Mouse (Mus musculus): ENCODE data around the gene Vamp8.

The Vamp8 gene

GRCm38 (mm10) chr6:72389941-72390771, at the start of gene Vamp8:
Gene Vamp8, minus strand, starts transcription at chr6:72390703.
- peak; percentile 71 for DNase-seq (ENCODE audit: low read depth, low spot score)

- peak; percentile 94 for DNase-seq (ENCODE audit: low read depth, low spot score)
Measured at GRCm38 (mm10) chr6:72439355-72440185, 49.1 kb upstream of the Vamp8 start, which contains the start of gene Mat2a. Gene Mat2a, minus strand, starts transcription at chr6:72439558.

- peak; percentile 91 for DNase-seq (ENCODE audit: low read depth, low spot score)
Measured at GRCm38 (mm10) chr6:72438862-72439354, 48.4 kb upstream of the Vamp8 start.

- DNase-seq (ENCODE audit: low read depth, low spot score) = peak; percentile 35
Measured at GRCm38 (mm10) chr6:72438226-72438625, 47.7 kb upstream of the Vamp8 start.

DNA sequence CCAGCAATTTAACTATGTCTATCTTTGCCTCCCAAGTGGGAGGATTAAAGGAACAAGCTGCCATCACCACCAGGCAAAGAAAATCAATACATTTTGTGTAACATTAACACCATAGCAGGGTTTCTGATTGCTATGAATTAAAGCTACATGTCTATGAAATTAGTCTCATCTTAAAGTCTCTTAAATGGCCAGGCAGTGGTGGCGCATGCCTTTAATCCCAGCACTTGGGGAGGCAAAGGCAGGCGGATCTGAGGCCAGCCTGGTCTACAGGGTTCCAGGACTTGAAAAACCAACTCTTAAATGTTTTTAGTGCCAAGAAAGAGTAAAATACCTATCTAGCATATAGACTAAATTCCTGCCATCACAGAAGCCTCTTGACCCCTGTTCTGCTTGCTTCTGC, 41.6 kb upstream of the Vamp8 start:
- DNase-seq (ENCODE audit: low read depth, low spot score) = no peak

DNA sequence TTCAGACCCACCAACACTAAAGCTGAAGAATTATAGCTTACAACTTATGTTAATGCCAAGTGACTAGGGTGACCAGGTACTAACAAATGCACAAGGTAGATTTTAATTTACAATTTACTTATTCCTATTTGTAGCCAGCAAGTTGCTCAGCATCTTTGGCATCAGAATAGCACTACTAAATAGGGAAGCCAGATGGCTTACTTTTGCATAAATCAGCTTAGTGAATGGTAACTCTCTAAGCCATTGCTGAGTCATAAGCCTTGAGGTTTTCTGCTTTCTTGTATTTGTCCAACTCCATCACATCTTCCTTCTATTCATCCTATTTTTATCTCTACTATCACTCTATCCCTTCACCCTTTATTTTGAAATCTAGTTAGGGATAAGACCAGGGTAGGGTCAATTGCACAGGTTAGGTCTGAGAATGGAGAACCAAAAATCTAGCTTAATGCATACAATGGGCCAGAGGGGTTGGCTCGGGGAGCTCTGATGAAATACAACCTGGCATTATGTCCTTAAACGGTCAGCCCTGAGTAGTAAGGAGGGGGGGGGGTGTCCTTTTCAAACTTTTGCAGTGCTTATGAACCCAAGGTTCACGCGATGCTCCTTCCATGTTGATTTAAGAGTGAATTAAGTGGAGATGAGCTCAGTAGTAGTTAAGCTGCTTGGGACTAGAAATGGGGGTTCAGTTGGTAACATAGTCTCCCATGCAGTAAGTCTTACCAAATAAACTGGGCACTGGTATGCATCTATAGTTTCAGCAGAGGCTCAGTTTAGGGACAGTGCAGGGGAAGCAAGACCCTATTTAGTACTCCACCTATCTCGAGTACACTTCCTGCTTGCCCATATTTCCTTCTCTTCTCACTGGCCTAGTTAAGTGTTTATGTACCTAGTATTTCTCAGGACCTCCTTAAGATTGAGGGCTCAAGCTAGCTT, 40.8 kb upstream of the Vamp8 start:
- no peak for DNase-seq (ENCODE audit: low read depth, low spot score)

DNA sequence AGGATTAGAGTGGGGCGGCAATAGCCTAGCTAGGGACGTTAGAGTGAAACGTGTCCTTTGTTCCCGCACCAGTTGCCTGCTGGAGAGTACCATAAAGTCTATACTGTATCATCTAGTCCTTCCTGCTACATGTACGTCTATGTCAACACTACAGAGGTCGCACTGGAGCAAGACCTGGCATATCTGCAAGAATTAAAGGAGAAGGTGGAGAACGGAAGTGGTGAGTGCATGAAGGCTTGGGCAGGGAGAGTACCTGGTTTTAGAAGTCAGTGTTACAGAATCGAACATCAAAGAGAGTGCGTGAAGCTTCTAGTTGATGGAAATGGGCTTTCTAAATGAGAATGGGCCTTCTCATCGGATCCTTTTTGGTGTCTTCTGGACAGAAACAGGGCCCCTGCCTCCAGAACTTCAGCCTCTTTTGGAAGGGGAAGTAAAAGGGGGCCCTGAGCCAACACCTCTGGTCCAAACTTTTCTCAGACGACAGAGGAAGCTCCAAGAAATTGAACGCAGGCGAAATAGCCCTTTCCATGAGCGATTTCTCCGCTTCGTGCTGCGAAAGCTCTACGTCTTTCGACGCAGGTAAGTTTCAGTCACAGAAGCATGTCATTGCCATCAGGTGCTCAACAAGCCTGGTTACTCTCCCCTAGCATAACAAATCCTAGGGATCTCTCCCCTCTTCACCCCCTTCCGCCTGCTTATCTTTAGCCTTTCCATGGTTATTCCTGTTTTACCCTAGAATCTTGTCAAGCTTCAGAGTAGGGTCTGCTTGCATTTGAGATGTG, 38.7 kb upstream of the Vamp8 start:
- peak; percentile 60 for DNase-seq (ENCODE audit: low read depth, low spot score)

DNA sequence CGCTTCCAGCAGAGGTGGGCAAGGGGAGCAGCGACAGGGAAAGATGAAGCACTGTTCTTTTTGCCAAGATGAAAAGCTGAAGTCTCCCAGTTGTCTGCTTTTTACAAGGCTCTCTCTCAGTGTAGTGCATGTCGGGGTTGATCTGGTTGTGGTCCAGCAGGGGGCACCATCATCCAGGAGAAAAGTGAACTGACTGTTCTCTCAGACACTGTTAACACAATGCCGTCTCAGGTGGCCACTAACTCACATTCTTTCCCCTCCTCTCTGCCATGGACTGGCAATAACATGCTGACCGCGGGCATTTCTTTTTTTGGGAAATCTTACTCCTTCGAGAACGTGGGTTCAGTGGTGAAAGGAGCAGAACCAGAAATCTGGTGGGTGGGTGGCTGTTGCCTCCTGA, 37.5 kb upstream of the Vamp8 start:
- peak; percentile 89 for DNase-seq (ENCODE audit: low read depth, low spot score)

- DNase-seq (ENCODE audit: low read depth, low spot score) = no peak
Measured at GRCm38 (mm10) chr6:72425646-72426045, 35.1 kb upstream of the Vamp8 start.

DNA sequence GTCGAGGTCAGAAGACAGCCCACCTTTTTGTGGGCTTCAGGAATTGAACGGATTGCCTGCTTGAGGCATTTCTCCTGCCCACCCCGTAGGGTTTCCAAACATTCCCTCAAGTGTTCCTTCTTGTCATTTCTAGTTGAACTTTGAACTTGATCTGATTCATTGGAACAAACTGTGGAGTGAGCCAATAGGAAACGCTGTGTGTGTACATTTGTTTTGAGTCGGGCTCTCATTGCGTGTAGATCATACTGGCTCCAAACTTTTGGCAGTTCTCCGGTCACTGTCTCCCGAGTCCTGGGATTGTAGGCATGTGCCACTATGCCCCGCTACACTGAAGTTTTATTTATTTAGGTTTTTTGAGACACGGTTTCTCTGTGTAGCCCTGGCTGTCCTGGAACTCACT, 30.4 kb upstream of the Vamp8 start:
- DNase-seq (ENCODE audit: low read depth, low spot score) = no peak

DNA sequence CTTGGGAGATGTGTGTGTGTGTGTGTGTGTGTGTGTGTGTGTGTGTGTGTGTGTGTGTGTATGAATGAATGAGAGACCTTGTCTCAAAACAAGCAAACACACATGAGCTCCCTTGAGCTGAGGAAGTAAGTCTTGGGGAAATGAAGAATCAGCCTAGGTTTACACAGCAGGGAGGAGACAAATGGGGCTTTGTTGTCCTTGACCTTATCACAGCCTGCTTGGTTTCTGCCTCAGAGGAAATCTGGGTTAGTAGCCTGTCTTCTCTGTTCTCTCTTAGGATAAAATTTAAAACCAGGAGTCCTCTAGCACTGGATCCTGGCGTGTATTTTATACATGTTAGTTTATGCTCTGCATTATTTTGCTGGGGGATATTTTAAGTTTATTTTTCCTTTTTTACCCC, 29.3 kb upstream of the Vamp8 start:
- DNase-seq (ENCODE audit: low read depth, low spot score) = no peak

- no peak for DNase-seq (ENCODE audit: low read depth, low spot score)
Measured at GRCm38 (mm10) chr6:72418279-72418678, 27.8 kb upstream of the Vamp8 start.

DNA sequence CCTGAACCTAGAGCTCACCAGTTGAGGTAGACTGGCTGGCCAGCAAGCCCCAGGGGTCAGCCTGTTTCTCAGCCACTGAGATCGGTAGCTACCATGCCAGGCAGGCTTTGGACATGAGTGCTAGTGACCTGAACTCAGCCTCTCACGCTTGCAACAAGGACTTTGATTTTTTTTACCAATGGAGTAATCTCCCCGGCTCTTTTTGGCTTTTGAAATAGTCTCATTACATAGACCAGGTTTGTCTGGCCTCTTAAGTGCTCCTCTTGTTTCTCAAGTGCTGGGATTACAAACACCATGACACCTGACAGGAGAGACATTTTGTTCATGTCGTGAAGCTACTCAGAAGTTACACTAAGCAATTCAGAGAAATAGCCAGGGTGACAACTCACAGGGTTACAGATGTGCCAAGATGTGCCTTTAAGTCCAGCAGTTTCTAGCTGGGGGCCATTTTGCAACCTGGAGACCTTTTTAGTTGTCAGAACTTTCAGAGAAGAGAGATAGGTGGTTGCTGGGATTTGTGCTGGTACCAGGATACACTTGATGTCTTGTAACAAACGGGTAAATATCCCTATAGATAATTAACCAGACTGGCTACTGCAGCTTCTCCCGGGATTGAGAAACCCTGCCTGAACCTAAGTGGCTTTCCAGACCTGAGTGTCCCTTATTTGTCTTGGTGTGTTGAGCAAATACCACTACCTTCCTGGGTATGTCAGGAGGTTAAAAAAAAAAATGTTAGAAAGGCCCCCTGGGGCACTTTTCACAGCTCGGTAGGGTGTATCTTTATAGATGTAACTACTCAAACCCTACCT, 25.7 kb upstream of the Vamp8 start:
- DNase-seq (ENCODE audit: low read depth, low spot score) = no peak

DNA sequence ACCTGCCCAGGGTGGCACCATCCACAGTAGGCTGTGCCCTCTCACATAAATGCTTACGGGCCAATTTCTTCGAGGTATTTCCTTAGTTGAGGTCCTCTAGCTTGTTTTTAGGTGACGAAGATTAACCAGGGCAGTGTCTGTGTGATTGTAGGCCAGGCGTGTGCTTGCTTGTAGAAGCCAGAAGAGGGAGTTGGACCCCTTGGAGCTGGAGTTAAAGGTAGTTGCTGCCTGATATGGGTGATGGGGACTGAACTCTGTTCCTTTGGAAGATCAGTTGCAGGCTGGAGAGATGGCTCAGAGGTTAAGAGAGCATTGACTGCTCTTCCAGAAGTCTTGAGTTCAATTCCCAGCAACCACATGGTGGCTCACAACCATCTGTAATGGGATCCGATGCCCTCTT, 24.7 kb upstream of the Vamp8 start:
- DNase-seq (ENCODE audit: low read depth, low spot score) = no peak

GRCm38 (mm10) chr6:72414076-72414756, 23.7 kb upstream of the Vamp8 start, which contains the start of gene Ggcx:
Gene Ggcx, plus strand, starts transcription at chr6:72414308.
- DNase-seq (ENCODE audit: low read depth, low spot score) = peak; percentile 98

GRCm38 (mm10) chr6:72410518-72410917, 20.0 kb upstream of the Vamp8 start:
- peak; percentile 24 for DNase-seq (ENCODE audit: low read depth, low spot score)

- no peak for DNase-seq (ENCODE audit: low read depth, low spot score)
Measured at GRCm38 (mm10) chr6:72410003-72410402, 19.5 kb upstream of the Vamp8 start.

- DNase-seq (ENCODE audit: low read depth, low spot score) = peak; percentile 85
Measured at GRCm38 (mm10) chr6:72409567-72409966, 19.1 kb upstream of the Vamp8 start.

DNA sequence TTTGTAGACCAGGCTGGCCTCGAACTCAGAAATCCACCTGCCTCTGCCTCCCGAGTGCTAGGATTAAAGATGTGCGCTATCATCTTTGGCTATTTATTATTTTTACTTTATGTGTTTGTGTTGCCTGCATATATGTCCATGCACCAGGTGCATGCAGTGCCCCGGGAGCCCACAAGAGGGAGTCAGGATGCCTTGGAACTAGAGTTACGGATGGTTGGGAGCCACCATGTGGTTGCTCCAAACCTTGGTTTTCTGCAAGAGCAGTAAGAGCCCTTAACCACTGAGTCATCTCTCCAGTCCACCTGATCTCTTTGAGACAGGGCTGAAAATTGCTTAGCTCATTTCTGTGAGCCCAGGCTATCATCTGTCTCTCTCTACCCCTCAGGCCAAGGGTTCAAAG, 16.6 kb upstream of the Vamp8 start:
- DNase-seq (ENCODE audit: low read depth, low spot score) = peak; percentile 95

All from CD4-positive, CD25-positive, alpha-beta regulatory T cell, adult 2 months (primary cell).